Mouse (Mus musculus) ES-Bruce4 (cell line): ENCODE data around the gene Kremen2. TPM values are rescaled to one million over a fixed set of nuclear protein-coding genes. Genes with fewer than 3 reads are reported as not detected.

Experiments used
- H3K27ac ChIP-seq: 2 replicates; pipeline ENCODE4 v1.5.1; 2012; ENCODE audit warnings: low read length, inconsistent platforms; ENCODE audit not compliant: insufficient read depth
- H3K27me3 ChIP-seq: 2 replicates; pipeline ENCODE4 v1.6.1; 2012; ENCODE audit warnings: mild to moderate bottlenecking, low read length, inconsistent platforms; ENCODE audit not compliant: control insufficient read depth, poor library complexity, insufficient read depth, severe bottlenecking
- H3K36me3 ChIP-seq: 2 replicates; pipeline ENCODE4 v1.6.1; 2012; ENCODE audit warnings: inconsistent platforms, mild to moderate bottlenecking, low read length, moderate library complexity; ENCODE audit not compliant: control insufficient read depth, poor library complexity, insufficient read depth, severe bottlenecking
- H3K4me1 ChIP-seq: one replicate; pipeline ENCODE4 v1.8.1; 2011; ENCODE audit warnings: low read length; ENCODE audit not compliant: control insufficient read depth, insufficient read depth
- H3K4me3 ChIP-seq: 2 replicates; pipeline ENCODE4 v1.5.1; 2011; ENCODE audit warnings: low read depth, mild to moderate bottlenecking, low read length
- H3K9ac ChIP-seq: 2 replicates; pipeline ENCODE4 v1.6.1; 2012; ENCODE audit warnings: low read depth, mild to moderate bottlenecking, inconsistent platforms; ENCODE audit not compliant: poor library complexity, severe bottlenecking
- H3K9me3 ChIP-seq: replicated peaks from 2 replicates; pipeline ENCODE4 v1.6.1; 2012; ENCODE audit warnings: mild to moderate bottlenecking, low read length, inconsistent platforms; ENCODE audit not compliant: control insufficient read depth, poor library complexity, insufficient read depth, severe bottlenecking
- CTCF ChIP-seq: IDR thresholded peaks from one replicate; pipeline ENCODE4 v1.8.1; 2011; ENCODE audit warnings: low read depth, low read length
- EP300 ChIP-seq: IDR thresholded peaks from 2 replicates; pipeline ENCODE4 v1.6.1; 2011; ENCODE audit warnings: low read depth, low read length; ENCODE audit not compliant: insufficient read depth
- POLR2A ChIP-seq: IDR thresholded peaks from one replicate; pipeline ENCODE4 v1.8.1; 2011; ENCODE audit warnings: low read length; ENCODE audit not compliant: insufficient read depth
- polyA plus RNA-seq: library from polyadenylated mRNA; stranded (reverse); fragments of >200 nt; gene quantifications from 2 replicates; pipeline ENCODE4 v1.2.4, GENCODE M21; 2011; ENCODE audit warnings: low read depth; ENCODE audit not compliant: missing spikeins, insufficient read depth, insufficient read length

Gene Kremen2
- polyA plus RNA-seq, 1 experiment: 0.57 TPM

DNA sequence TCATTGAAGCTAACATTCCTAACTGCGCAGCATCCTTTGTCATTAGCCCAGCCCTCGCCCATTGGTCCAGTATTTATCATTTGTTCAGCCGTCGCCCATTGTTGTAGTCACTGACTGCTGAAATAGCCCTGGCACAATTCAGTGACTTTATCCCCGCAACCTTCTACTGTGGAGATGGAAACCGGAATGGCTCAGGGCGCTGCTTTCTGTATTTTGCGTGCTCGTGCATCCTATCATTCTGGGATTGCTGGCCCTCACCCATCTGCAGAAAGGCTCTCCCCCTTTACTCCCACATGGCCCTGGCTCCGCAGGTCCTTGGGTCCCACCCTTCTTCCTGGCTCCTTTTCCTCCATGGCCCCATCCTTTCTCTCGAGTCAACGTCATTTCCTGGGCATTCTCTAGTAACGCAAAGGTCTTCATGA lies 40.9 kb upstream of the Kremen2 start:
- Histone ChIP-seq H3K4me3 (peak overlapping the region; percentile 93), H3K9me3 (no peaks in the 10 kb centered on the region), H3K4me1 (no peaks in the 10 kb centered on the region), H3K36me3 (no peaks in the 10 kb centered on the region), H3K9ac (peak overlapping the region; percentile 14), H3K27me3 (no peaks in the 10 kb centered on the region), H3K27ac (peak overlapping the region; percentile 74)
- no peak for TF ChIP-seq EP300
- TF ChIP-seq CTCF: no peak
- TF ChIP-seq POLR2A: no peak

DNA sequence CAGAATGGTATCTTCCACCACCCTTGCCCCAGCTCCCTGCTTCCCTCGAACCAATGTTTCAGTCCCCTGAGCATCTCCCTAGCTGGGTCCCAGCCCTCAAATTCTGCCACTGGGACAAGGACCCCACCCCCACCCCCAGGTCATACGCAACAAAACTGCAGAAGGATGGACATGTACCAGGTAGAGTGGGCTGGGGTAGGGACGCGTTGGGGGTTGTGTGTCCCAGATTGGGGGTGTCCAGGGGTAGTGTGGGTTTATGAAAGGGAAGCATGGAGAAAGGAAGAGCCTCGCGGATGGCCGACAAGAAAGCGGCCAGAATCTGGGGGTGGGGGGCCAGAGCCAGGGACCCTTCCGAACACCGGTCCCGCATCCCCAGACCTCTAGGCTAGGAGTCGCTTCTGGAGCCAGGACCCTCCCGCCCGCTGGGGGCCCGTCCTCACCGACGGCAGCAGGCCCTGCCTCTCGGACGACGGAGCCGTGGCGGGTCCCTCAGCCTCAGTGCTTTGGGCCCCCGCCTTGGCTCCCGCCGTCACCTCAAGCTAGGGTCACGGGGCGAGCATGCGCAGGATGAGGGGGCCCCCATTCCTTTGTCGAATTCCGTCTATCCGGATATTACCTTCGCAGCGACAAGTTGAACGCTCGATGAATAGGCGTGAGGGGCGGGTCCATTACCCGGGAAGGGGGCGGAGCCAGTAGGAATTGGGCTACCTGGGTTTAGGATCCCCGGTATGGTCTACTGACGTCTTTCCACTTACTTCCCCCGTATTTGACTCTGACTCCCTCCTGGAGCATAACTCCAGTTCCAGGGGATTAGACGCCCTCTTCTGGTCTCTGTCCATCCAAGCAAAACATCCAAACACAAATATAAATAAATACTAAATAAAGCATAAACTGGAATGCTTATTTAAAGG lies 40.2 kb upstream of the Kremen2 start, which contains the start of gene Flywch2:
Gene Flywch2 (minus strand): TSS at position 521 of the 911 bp plus-strand sequence.
- H3K36me3 ChIP-seq: no peaks in the 10 kb centered on the region
- peak within 1 kb of the TSS; percentile 89 for H3K9ac ChIP-seq
- H3K27me3 ChIP-seq: no peaks in the 10 kb centered on the region
- H3K4me1 ChIP-seq: no peaks in the 10 kb centered on the region
- H3K4me3 ChIP-seq: peak within 1 kb of the TSS; percentile 93
- no peak for TF ChIP-seq CTCF
- TF ChIP-seq POLR2A: peak; percentile 42
- peak within 1 kb of the TSS; percentile 82 for H3K27ac ChIP-seq
- no peaks in the 10 kb centered on the region for H3K9me3 ChIP-seq

DNA sequence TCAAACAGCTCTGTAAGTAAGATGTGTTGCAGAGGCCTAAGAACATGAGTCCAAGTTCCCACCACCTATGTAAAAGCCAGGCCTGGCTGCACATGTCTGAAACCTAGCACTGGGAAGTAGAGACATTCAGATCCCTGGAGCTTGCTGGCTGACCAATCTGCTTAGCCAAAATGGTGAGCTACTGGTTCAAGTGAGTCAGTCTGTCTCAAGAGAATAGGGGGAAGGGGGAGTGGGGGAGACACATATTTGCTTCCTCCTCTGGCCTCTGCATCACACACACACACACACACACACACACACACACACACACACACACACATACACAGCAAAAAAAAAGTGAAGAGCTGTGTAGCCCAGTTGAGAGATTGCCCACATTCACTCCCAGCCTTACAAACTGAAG lies 37.7 kb upstream of the Kremen2 start:
- Histone ChIP-seq H3K27ac (no peak overlapping the region), H3K27me3 (no peaks in the 10 kb centered on the region), H3K4me1 (no peaks in the 10 kb centered on the region), H3K36me3 (no peaks in the 10 kb centered on the region), H3K4me3 (no peak overlapping the region), H3K9ac (no peak overlapping the region), H3K9me3 (no peaks in the 10 kb centered on the region)
- no peak for TF ChIP-seq EP300
- TF ChIP-seq CTCF: no peak
- TF ChIP-seq POLR2A: no peak

DNA sequence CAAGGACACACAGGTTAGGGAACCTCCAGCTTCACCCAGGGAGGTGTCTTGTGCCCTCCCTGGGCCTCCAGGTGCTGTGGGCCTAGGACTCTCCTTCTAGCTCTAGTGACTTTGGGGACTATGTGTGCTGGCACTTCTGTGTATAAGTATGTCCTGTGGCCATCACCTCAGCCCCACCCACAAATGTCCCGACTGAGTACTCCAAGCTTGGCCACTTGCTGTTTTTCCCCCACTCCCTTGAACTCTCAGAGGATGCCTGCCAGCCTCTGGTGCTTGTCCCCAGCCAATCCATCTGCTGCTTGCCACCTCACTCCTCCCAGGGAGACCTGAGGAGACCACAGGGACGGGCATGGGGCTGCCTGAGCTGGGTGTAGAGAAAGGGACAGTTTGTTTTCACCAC lies 32.8 kb upstream of the Kremen2 start:
- no peaks in the 10 kb centered on the region for H3K4me1 ChIP-seq
- TF ChIP-seq CTCF (no peak), EP300 (no peak), POLR2A (no peak)

DNA sequence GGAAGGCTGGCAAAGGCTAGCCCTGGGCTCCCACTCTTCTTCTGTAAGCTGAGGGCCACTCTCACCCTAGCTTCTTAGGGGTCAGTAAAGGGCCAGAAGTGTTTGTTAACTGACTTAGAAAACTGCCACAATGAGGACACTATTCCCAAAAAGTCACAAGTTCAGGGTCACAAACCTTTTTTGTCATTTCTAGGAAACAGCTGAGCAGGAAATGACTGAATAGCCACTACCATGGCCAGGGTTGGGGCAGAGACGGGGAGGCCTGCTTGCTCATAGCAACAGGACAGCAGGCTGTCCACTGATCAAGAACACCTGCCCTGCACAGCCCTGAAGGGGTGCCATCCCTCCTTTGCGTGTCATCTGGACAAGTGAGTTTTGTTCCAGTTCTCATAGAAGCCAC lies 31.5 kb upstream of the Kremen2 start:
- no peak for TF ChIP-seq EP300
- TF ChIP-seq POLR2A: no peak
- no peak for TF ChIP-seq CTCF
- Histone ChIP-seq H3K9me3 (no peaks in the 10 kb centered on the region), H3K27ac (no peak overlapping the region), H3K36me3 (no peaks in the 10 kb centered on the region), H3K9ac (no peak overlapping the region), H3K4me3 (no peak overlapping the region), H3K27me3 (no peaks in the 10 kb centered on the region), H3K4me1 (no peaks in the 10 kb centered on the region)

More for the DNA sequence above, 32.8 kb upstream of the Kremen2 start:
- no peaks in the 10 kb centered on the region for H3K27me3 ChIP-seq
- no peaks in the 10 kb centered on the region for H3K36me3 ChIP-seq
- H3K27ac ChIP-seq: no peak overlapping the region
- no peak overlapping the region for H3K4me3 ChIP-seq
- no peak overlapping the region for H3K9ac ChIP-seq
- no peaks in the 10 kb centered on the region for H3K9me3 ChIP-seq

DNA sequence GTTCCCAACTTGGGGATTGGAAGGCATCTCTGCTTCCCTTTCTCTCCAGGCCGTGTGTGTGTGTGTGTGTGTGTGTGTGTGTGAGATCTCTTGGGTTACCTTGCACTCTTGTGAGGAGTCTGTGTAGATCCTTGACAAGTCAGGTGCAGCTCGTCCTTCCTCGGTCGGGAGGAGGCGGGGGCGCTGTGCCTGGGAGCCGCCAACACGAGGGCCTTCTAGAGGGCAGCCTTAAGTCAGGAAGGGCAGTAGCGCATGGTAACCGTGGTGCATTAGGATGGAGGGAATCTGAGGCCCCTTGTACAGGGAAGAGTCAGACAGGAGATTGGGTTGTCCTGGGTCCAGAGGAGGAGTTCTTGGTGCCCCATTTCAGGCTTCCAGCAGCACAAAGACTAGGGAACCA lies 30.6 kb upstream of the Kremen2 start:
- no peak for TF ChIP-seq POLR2A
- no peak for TF ChIP-seq EP300
- TF ChIP-seq CTCF: no peak

More for the DNA sequence above, 30.6 kb upstream of the Kremen2 start:
- no peak overlapping the region for H3K4me3 ChIP-seq
- H3K36me3 ChIP-seq: no peaks in the 10 kb centered on the region
- H3K27ac ChIP-seq: no peak overlapping the region
- H3K9ac ChIP-seq: no peak overlapping the region
- H3K27me3 ChIP-seq: no peaks in the 10 kb centered on the region
- H3K4me1 ChIP-seq: no peaks in the 10 kb centered on the region
- no peaks in the 10 kb centered on the region for H3K9me3 ChIP-seq
